Mouse (Mus musculus) thymus, adult 2 months (tissue): ENCODE results near the gene Tmem100. TPM values are rescaled to one million over a fixed set of nuclear protein-coding genes. Genes with fewer than 3 reads are reported as not detected.

ENCODE experiments used
- DNase-seq: peaks from one replicate; pipeline ENCODE4 v3.0.0; 2021
- H3K27ac ChIP-seq: fragments of 200-500 bp; 2 replicates; pipeline ENCODE4 v1.5.1; 2012; ENCODE audit warnings: low read length, control low read depth; ENCODE audit not compliant: control insufficient read depth, insufficient read depth
- H3K27me3 ChIP-seq: fragments of 200-500 bp; 2 replicates; pipeline ENCODE4 v1.6.1; 2012; ENCODE audit warnings: mild to moderate bottlenecking, low read length, moderate library complexity, mixed read lengths; ENCODE audit not compliant: control insufficient read depth, insufficient read depth
- H3K36me3 ChIP-seq: fragments of 200-500 bp; 2 replicates; pipeline ENCODE4 v1.6.1; 2012; ENCODE audit warnings: mild to moderate bottlenecking, low read length, moderate library complexity; ENCODE audit not compliant: control insufficient read depth, insufficient read depth
- H3K4me1 ChIP-seq: fragments of 200-500 bp; replicated peaks from 2 replicates; pipeline ENCODE4 v1.6.1; 2012; ENCODE audit warnings: low read length; ENCODE audit not compliant: control insufficient read depth, insufficient read depth
- H3K4me3 ChIP-seq: fragments of 200-500 bp; 2 replicates; pipeline ENCODE4 v1.5.1; 2012; ENCODE audit warnings: mild to moderate bottlenecking, low read length, control low read depth, moderate library complexity; ENCODE audit not compliant: control insufficient read depth, insufficient read depth
- CTCF ChIP-seq: fragments of 200-500 bp; IDR thresholded peaks from 2 replicates; pipeline ENCODE4 v1.5.1; 2012; ENCODE audit warnings: mild to moderate bottlenecking, control low read depth, low read length, moderate library complexity, borderline replicate concordance; ENCODE audit not compliant: control insufficient read depth, poor library complexity, insufficient read depth; ENCODE audit errors: extremely low read depth
- POLR2A ChIP-seq: fragments of 200-500 bp; IDR thresholded peaks from 2 replicates; pipeline ENCODE4 v1.6.1; 2012; ENCODE audit warnings: mild to moderate bottlenecking, low read length, control low read depth, moderate library complexity; ENCODE audit not compliant: control insufficient read depth, poor library complexity, insufficient read depth; ENCODE audit errors: extremely low read depth
- WGBS: fragments of 180-500 bp; shearing (Covaris S2); methylation state at CpG from one replicate; pipeline ENCODE4 v1.1.7; 2018; 5-methylcytosine and 5-hydroxymethylcytosine counted together
- polyA plus RNA-seq: library from polyadenylated mRNA; depleted of rRNA; stranded (reverse); fragments of >200 nt; gene quantifications from 2 replicates; pipeline ENCODE4 v1.2.3, GENCODE M21; 2012

Tmem100 gene
- polyA plus RNA-seq, 1 experiment, result 1.6 TPM

GRCm38 (mm10) chr11:90027216-90027615 lies 2.9 kb upstream of the Tmem100 start:
- H3K4me3 ChIP-seq, result no peak overlapping the region
- TF ChIP-seq CTCF (no peak), POLR2A (no peak)
- no peaks in the 10 kb centered on the region for H3K36me3 ChIP-seq
- WGBS, result 75% methylated on average over 7 of the region's 7 CpGs
- no peak for DNase-seq
- H3K27ac ChIP-seq, result no peak overlapping the region
- peaks cover 7% of the 10 kb centered on the region for H3K4me1 ChIP-seq
- H3K27me3 ChIP-seq, result peaks cover 2% of the 10 kb centered on the region; the same call in 1 of the 2 replicates

DNA sequence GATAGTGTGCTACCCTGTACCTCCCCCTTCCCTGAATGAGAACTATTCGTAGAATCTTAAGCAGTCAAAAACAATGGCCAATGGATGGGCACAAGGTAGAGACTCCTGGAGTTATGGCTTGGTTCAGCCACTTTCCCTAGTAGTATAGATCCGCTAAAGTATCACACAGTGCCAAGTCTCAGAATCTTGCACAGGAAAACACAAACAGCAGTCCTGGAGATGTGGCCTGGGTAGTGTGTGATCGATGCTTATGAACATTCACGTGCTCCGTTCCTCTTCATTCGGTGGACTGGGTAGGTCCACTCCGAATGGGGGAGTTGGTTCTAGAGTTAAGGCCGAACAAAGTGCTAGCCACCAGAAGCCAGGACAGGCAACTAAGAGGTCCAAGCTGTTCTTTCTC lies 1.4 kb upstream of the Tmem100 start:
- 96% methylated on average over 8 of the region's 8 CpGs for WGBS
- Histone ChIP-seq H3K4me1 (peaks cover 7% of the 10 kb centered on the region), H3K4me3 (no peak overlapping the region), H3K36me3 (no peaks in the 10 kb centered on the region), H3K27ac (no peak overlapping the region), H3K27me3 (peaks cover 2% of the 10 kb centered on the region; the same call in 1 of the 2 replicates)
- TF ChIP-seq CTCF (no peak), POLR2A (no peak)
- DNase-seq, result no peak

- TF ChIP-seq POLR2A (no peak), CTCF (no peak)
- H3K4me3 ChIP-seq, result no peak overlapping the region; the same call in 1 of the 2 replicates
- H3K4me1 ChIP-seq, result peaks cover 7% of the 10 kb centered on the region
- H3K27ac ChIP-seq, result no peak overlapping the region
- no peak for DNase-seq
- H3K36me3 ChIP-seq, result no peaks in the 10 kb centered on the region
- peaks cover 2% of the 10 kb centered on the region; the same call in 1 of the 2 replicates for H3K27me3 ChIP-seq
- 4% methylated on average over 10 of the region's 10 CpGs for WGBS
Measured at GRCm38 (mm10) chr11:90029354-90029753, 794 bp upstream of the Tmem100 start.

- H3K27ac ChIP-seq, result no peak overlapping the region
- H3K27me3 ChIP-seq, result peaks cover 2% of the 10 kb centered on the region; the same call in 1 of the 2 replicates
- H3K4me3 ChIP-seq, result no peak overlapping the region
- DNase-seq, result no peak
- H3K4me1 ChIP-seq, result peaks cover 7% of the 10 kb centered on the region
- no peak for TF ChIP-seq CTCF
- TF ChIP-seq POLR2A, result no peak
- H3K36me3 ChIP-seq, result no peaks in the 10 kb centered on the region
- WGBS, result 5% methylated on average over 15 of the region's 15 CpGs
Measured at GRCm38 (mm10) chr11:90030557-90030956, 409 bp downstream of the Tmem100 start.

DNA sequence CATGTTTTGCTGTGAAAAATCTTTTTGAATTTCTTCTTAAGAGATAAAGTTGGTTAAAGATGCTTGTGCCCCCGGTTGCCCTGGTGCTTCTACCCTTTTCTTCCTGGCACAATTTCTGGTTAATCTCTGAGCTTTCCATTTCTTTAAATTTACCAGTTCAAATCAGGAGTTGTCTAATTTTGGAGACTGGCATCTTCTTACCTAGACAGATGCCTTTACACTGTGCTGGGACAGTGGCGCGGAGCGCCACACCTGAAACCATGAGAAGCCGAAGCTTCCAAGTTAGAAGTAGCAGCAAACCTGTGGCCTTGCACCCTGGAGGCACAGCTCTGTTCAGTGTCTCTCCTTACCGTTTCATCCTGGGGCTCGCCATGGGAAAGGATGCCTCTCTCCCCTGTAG lies 928 bp downstream of the Tmem100 start:
- 59% methylated on average over 7 of the region's 7 CpGs for WGBS
- H3K27me3 ChIP-seq, result peaks cover 2% of the 10 kb centered on the region; the same call in 1 of the 2 replicates
- H3K36me3 ChIP-seq, result no peaks in the 10 kb centered on the region
- no peak overlapping the region for H3K27ac ChIP-seq
- H3K4me3 ChIP-seq, result no peak overlapping the region
- peaks cover 7% of the 10 kb centered on the region for H3K4me1 ChIP-seq
- TF ChIP-seq CTCF (no peak), POLR2A (no peak)
- no peak for DNase-seq

- peaks cover 2% of the 10 kb centered on the region; the same call in 1 of the 2 replicates for H3K27me3 ChIP-seq
- DNase-seq, result no peak
- no peaks in the 10 kb centered on the region for H3K36me3 ChIP-seq
- H3K4me3 ChIP-seq, result no peak overlapping the region
- TF ChIP-seq POLR2A (no peak), CTCF (no peak)
- H3K4me1 ChIP-seq, result peaks cover 7% of the 10 kb centered on the region
- WGBS, result 55% methylated on average over 8 of the region's 8 CpGs
- H3K27ac ChIP-seq, result no peak overlapping the region
Measured at GRCm38 (mm10) chr11:90032807-90033206, 2.7 kb downstream of the Tmem100 start.

- Histone ChIP-seq H3K4me1 (peaks cover 7% of the 10 kb centered on the region), H3K27ac (no peak overlapping the region), H3K36me3 (no peaks in the 10 kb centered on the region), H3K27me3 (peaks cover 2% of the 10 kb centered on the region; the same call in 1 of the 2 replicates), H3K4me3 (no peak overlapping the region)
- DNase-seq, result no peak
- TF ChIP-seq POLR2A (no peak), CTCF (no peak)
- 77% methylated on average over 5 of the region's 5 CpGs for WGBS
Measured at GRCm38 (mm10) chr11:90033442-90033841, 3.3 kb downstream of the Tmem100 start.
